Mouse (Mus musculus) heart, embryonic 11.5 days (tissue): ENCODE measurements at regions not wholly inside any gene's neighbourhood (a gene's known extent, or its start where the extent isn't known, plus 50 kb on each side); places are given as distances from the start of the nearest gene placed in this dataset.

Experiments
- ATAC-seq: fragments of 200-750 bp; cut with Nextera tagmentation; replicated peaks from 2 replicates; pipeline ENCODE4 v1.8.0; 2017; ENCODE audit warnings: moderate library complexity; ENCODE audit not compliant: insufficient number of reproducible peaks, low FRiP score, low TSS enrichment
- H3K27ac ChIP-seq: fragments of 300-500 bp; sonication (generic); 2 replicates; pipeline ENCODE4 v1.5.1; 2014; ENCODE audit warnings: mild to moderate bottlenecking, low read depth, low read length
- H3K27me3 ChIP-seq: fragments of 300-500 bp; sonication (generic); 2 replicates; pipeline ENCODE4 v1.6.1; 2014; ENCODE audit warnings: mild to moderate bottlenecking, low read length, mixed read lengths; ENCODE audit not compliant: control insufficient read depth, insufficient read depth
- H3K36me3 ChIP-seq: fragments of 300-500 bp; sonication (generic); 2 replicates; pipeline ENCODE4 v1.6.1; 2014; ENCODE audit warnings: mild to moderate bottlenecking, low read length, moderate library complexity, mixed read lengths; ENCODE audit not compliant: control insufficient read depth, insufficient read depth
- H3K4me1 ChIP-seq: fragments of 300-500 bp; sonication (generic); 2 replicates; pipeline ENCODE4 v1.6.1; 2014; ENCODE audit warnings: low read length; ENCODE audit not compliant: control insufficient read depth, insufficient read depth
- H3K4me2 ChIP-seq: fragments of 300-500 bp; sonication (generic); 2 replicates; pipeline ENCODE4 v1.6.1; 2014; ENCODE audit warnings: mild to moderate bottlenecking, moderate library complexity
- H3K4me3 ChIP-seq: fragments of 300-500 bp; sonication (generic); 2 replicates; pipeline ENCODE4 v1.5.1; 2014; ENCODE audit warnings: low read depth, low read length
- H3K9ac ChIP-seq: fragments of 300-500 bp; sonication (generic); 2 replicates; pipeline ENCODE4 v1.6.1; 2014; ENCODE audit warnings: mild to moderate bottlenecking, low read depth, low read length, moderate library complexity
- H3K9me3 ChIP-seq: fragments of 300-500 bp; sonication (generic); replicated peaks from 2 replicates; pipeline ENCODE4 v1.6.1; 2016; ENCODE audit warnings: low read length; ENCODE audit not compliant: control insufficient read depth
- WGBS: fragments of 180-500 bp; shearing (Covaris S2); extraction: QIAGEN DNeasy Blood & Tissue Kit; methylation state at CpG from one replicate; pipeline ENCODE4 v1.1.7; 2014; ENCODE audit not compliant: insufficient replicate concordance; 5-methylcytosine and 5-hydroxymethylcytosine counted together

- Histone ChIP-seq H3K4me1 (peaks cover 40% of the 10 kb centered on the region), H3K4me3 (no peak overlapping the region), H3K27ac (peak overlapping the region; percentile 74), H3K4me2 (peak overlapping the region; percentile 4), H3K36me3 (no peaks in the 10 kb centered on the region), H3K9ac (peak overlapping the region; percentile 11; the same call in 1 of the 2 replicates), H3K9me3 (no peaks in the 10 kb centered on the region), H3K27me3 (no peaks in the 10 kb centered on the region)
- 21% methylated on average over 14 of the region's 14 CpGs for WGBS
- ATAC-seq: peak; percentile 51; the same call in 1 of the 2 replicates
Observed at GRCm38 (mm10) chr8:126526864-126527571, 52.2 kb upstream of the Tarbp1 start.

GRCm38 (mm10) chr8:126525575-126525974 lies 50.7 kb upstream of the Tarbp1 start:
- Histone ChIP-seq H3K27ac (no peak overlapping the region), H3K27me3 (no peaks in the 10 kb centered on the region), H3K9ac (no peak overlapping the region; the same call in 1 of the 2 replicates), H3K4me1 (peaks cover 29% of the 10 kb centered on the region), H3K9me3 (no peaks in the 10 kb centered on the region), H3K36me3 (no peaks in the 10 kb centered on the region), H3K4me3 (no peak overlapping the region), H3K4me2 (no peak overlapping the region)
- 71% methylated on average over 1 of the region's 1 CpGs for WGBS
- no peak for ATAC-seq
